Mouse (Mus musculus) liver, embryonic 15.5 days (tissue): ENCODE results near the gene Tro. TPM values are rescaled to one million over a fixed set of nuclear protein-coding genes. Genes with fewer than 3 reads are reported as not detected.
A peak's percentile ranks its signal among the peaks of the same experiment; 100 is the strongest.

Source experiments
- ATAC-seq: fragments of 200-750 bp; cut with Nextera tagmentation; 2 replicates; pipeline ENCODE4 v1.8.0; 2017; ENCODE audit warnings: moderate number of reproducible peaks, mild to moderate bottlenecking, moderate library complexity; ENCODE audit not compliant: insufficient read depth
- H3K27ac ChIP-seq: fragments of 300-500 bp; sonication (generic); replicated peaks from 2 replicates; pipeline ENCODE4 v1.5.1; 2015; ENCODE audit warnings: mild to moderate bottlenecking, inconsistent platforms
- H3K27me3 ChIP-seq: fragments of 300-500 bp; sonication (generic); 2 replicates; pipeline ENCODE4 v1.6.1; 2015; ENCODE audit warnings: mild to moderate bottlenecking, inconsistent platforms
- H3K36me3 ChIP-seq: fragments of 300-500 bp; sonication (generic); replicated peaks from 2 replicates; pipeline ENCODE4 v1.6.1; 2015; ENCODE audit warnings: moderate library complexity, mild to moderate bottlenecking, inconsistent platforms
- H3K4me1 ChIP-seq: fragments of 300-500 bp; sonication (generic); replicated peaks from 2 replicates; pipeline ENCODE4 v1.6.1; 2015; ENCODE audit warnings: inconsistent platforms
- H3K4me2 ChIP-seq: fragments of 300-500 bp; sonication (generic); 2 replicates; pipeline ENCODE4 v1.6.1; 2015; ENCODE audit warnings: moderate library complexity, mild to moderate bottlenecking, inconsistent platforms
- H3K4me3 ChIP-seq: fragments of 300-500 bp; sonication (generic); replicated peaks from 2 replicates; pipeline ENCODE4 v1.5.1; 2015; ENCODE audit warnings: mild to moderate bottlenecking, inconsistent platforms
- H3K9ac ChIP-seq: fragments of 300-500 bp; sonication (generic); 2 replicates; pipeline ENCODE4 v1.6.1; 2015; ENCODE audit warnings: moderate library complexity, mild to moderate bottlenecking, inconsistent platforms
- H3K9me3 ChIP-seq: fragments of 300-500 bp; sonication (generic); replicated peaks from 2 replicates; pipeline ENCODE4 v1.6.1; 2016; ENCODE audit warnings: inconsistent platforms
- WGBS: fragments of 180-500 bp; shearing (Covaris S2); methylation state at CpG from one replicate; pipeline ENCODE4 v1.1.7; 2015; ENCODE audit warnings: mixed read lengths; ENCODE audit not compliant: insufficient replicate concordance; 5-methylcytosine and 5-hydroxymethylcytosine counted together
- polyA plus RNA-seq: library from polyadenylated mRNA; unstranded; fragments of >200 nt; fragmentation: Nextera tagmentation; extraction: Ambion mirVana; gene quantifications from 2 replicates; pipeline ENCODE4 v1.2.1, GENCODE M21; 2015

Tro gene
- 0.60 and 0.78 TPM in 2 replicates for polyA plus RNA-seq

GRCm38 (mm10) chrX:150656908-150657796 is at the start of gene Tro:
Gene Tro, minus strand, starts transcription at chrX:150657583.
- 27% methylated on average over 37 of the region's 37 CpGs for WGBS
- peak within 1 kb of the TSS; percentile 18; the same call in 1 of the 2 replicates for H3K4me3 ChIP-seq

GRCm38 (mm10) chrX:150677505-150677904 is 20.1 kb upstream of the Tro start:
- Histone ChIP-seq H3K27ac (no peak overlapping the region), H3K9me3 (no peaks in the 10 kb centered on the region), H3K27me3 (no peaks in the 10 kb centered on the region), H3K9ac (no peak overlapping the region), H3K36me3 (no peaks in the 10 kb centered on the region), H3K4me2 (no peak overlapping the region), H3K4me3 (no peak overlapping the region), H3K4me1 (no peaks in the 10 kb centered on the region)
- 39% methylated on average over 1 of the region's 1 CpGs for WGBS
- no peak for ATAC-seq

More at GRCm38 (mm10) chrX:150656908-150657796, at the start of gene Tro:
- Histone ChIP-seq H3K9ac (no peak within 1 kb of the TSS), H3K4me2 (peak within 1 kb of the TSS; percentile 41), H3K36me3 (no peaks in the 10 kb centered on the region), H3K9me3 (no peaks in the 10 kb centered on the region), H3K4me1 (no peaks in the 10 kb centered on the region), H3K27me3 (peaks cover 60% of the 10 kb centered on the region), H3K27ac (no peak within 1 kb of the TSS)
- no peak for ATAC-seq

- H3K4me1 ChIP-seq, result no peaks in the 10 kb centered on the region
- H3K27ac ChIP-seq, result no peak overlapping the region
- H3K27me3 ChIP-seq, result peaks cover 20% of the 10 kb centered on the region
- no peak overlapping the region for H3K9ac ChIP-seq
- WGBS, result 29% methylated on average over 4 of the region's 4 CpGs
- no peak overlapping the region for H3K4me3 ChIP-seq
- H3K9me3 ChIP-seq, result no peaks in the 10 kb centered on the region
- no peaks in the 10 kb centered on the region for H3K36me3 ChIP-seq
- no peak for ATAC-seq
- H3K4me2 ChIP-seq, result no peak overlapping the region
Observed at GRCm38 (mm10) chrX:150662809-150663208, 5.4 kb upstream of the Tro start.

GRCm38 (mm10) chrX:150657797-150658118 is 375 bp upstream of the Tro start:
- peaks cover 60% of the 10 kb centered on the region for H3K27me3 ChIP-seq
- no peaks in the 10 kb centered on the region for H3K9me3 ChIP-seq
- no peaks in the 10 kb centered on the region for H3K4me1 ChIP-seq
- ATAC-seq, result no peak
- H3K27ac ChIP-seq, result no peak overlapping the region
- H3K36me3 ChIP-seq, result no peaks in the 10 kb centered on the region
- H3K4me3 ChIP-seq, result no peak overlapping the region
- WGBS, result 67% methylated on average over 3 of the region's 3 CpGs
- no peak overlapping the region for H3K4me2 ChIP-seq
- no peak overlapping the region for H3K9ac ChIP-seq

GRCm38 (mm10) chrX:150656122-150656907 is 1.1 kb downstream of the Tro start:
- Histone ChIP-seq H3K36me3 (no peaks in the 10 kb centered on the region), H3K4me2 (peak overlapping the region; percentile 41), H3K9me3 (no peaks in the 10 kb centered on the region), H3K27ac (no peak overlapping the region), H3K4me3 (peak overlapping the region; percentile 18; the same call in 1 of the 2 replicates), H3K27me3 (peaks cover 60% of the 10 kb centered on the region), H3K9ac (no peak overlapping the region), H3K4me1 (no peaks in the 10 kb centered on the region)
- ATAC-seq, result no peak
- WGBS, result 45% methylated on average over 32 of the region's 44 CpGs

GRCm38 (mm10) chrX:150636421-150636820 is 21.0 kb downstream of the Tro start:
- no peaks in the 10 kb centered on the region for H3K4me1 ChIP-seq
- H3K36me3 ChIP-seq, result no peaks in the 10 kb centered on the region
- 21% methylated on average over 1 of the region's 1 CpGs for WGBS
- no peak overlapping the region for H3K27ac ChIP-seq
- no peaks in the 10 kb centered on the region for H3K9me3 ChIP-seq
- peak; percentile 69 for ATAC-seq
- no peaks in the 10 kb centered on the region for H3K27me3 ChIP-seq
- no peak overlapping the region for H3K4me3 ChIP-seq
- no peak overlapping the region for H3K9ac ChIP-seq
- H3K4me2 ChIP-seq, result no peak overlapping the region

- Histone ChIP-seq H3K4me3 (no peak overlapping the region), H3K27ac (no peak overlapping the region), H3K36me3 (no peaks in the 10 kb centered on the region), H3K27me3 (no peaks in the 10 kb centered on the region), H3K4me2 (no peak overlapping the region), H3K9ac (no peak overlapping the region), H3K4me1 (peaks cover 20% of the 10 kb centered on the region), H3K9me3 (no peaks in the 10 kb centered on the region)
- no peak for ATAC-seq
- WGBS, result 52% methylated on average over 2 of the region's 2 CpGs
Observed at GRCm38 (mm10) chrX:150598882-150599281, 58.5 kb downstream of the Tro start.

Other genes starting within 250 kb of the Tro start
- gene Tmem29, start 198.4 kb downstream of the Tro start, polyA plus RNA-seq, result 12.3 and 13.4 TPM in 2 replicates
- 1,389 and 1,560 TPM in 2 replicates for gene Alas2, start 110.2 kb downstream of the Tro start, polyA plus RNA-seq
- 8.1 and 10.1 TPM in 2 replicates for gene Pfkfb1, start 69.4 kb downstream of the Tro start, polyA plus RNA-seq
- gene Apex2, start 67.7 kb downstream of the Tro start, polyA plus RNA-seq, result 11.1 and 12.4 TPM in 2 replicates
- gene Maged2, start 156.8 kb upstream of the Tro start, polyA plus RNA-seq, result 64.8 and 66.6 TPM in 2 replicates